Mouse (Mus musculus) heart, postnatal 0 days (tissue): Measurements from ENCODE around the gene Mau2.

Experiments
- CTCF ChIP-seq: IDR thresholded peaks from 2 replicates; pipeline ENCODE4 v1.5.1; 2016; ENCODE audit warnings: antibody characterized with exemption, control low read depth, low read depth
- EP300 ChIP-seq: IDR thresholded peaks from 2 replicates; pipeline ENCODE4 v1.6.1; 2016; ENCODE audit warnings: antibody characterized with exemption, low read depth

DNA sequence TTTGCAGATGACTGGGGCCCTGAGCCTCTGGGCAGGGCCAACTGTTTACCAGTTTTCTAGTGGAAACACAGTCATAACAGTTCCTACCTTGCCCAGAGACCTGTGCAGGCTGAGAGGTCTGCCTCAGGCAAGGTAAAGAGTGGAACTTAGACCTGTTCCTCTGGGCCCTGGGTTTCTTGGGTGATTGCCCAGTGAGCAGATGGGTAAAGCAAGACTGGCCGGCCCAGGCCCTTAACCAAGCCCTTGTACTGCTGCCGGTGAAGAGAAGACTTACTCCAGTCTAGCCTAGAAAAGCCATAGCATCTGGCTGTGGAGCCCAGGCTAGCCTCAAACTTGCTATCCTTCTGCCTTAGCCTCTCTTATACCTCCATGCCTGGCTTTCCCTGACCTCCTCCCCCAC, 39.4 kb upstream of the Mau2 start:
- TF ChIP-seq CTCF (no peak), EP300 (no peak)
